Mouse (Mus musculus) v-Abl transformed pro-B cells (cell line): ENCODE data around the gene Olfr282.
"Not testable (repeated sequence)": the region's sequence is repeated elsewhere in the genome, so short reads cannot be mapped to it uniquely, and the experiment has no call there.

ENCODE experiments used
- in situ Hi-C, 2 experiments: fragments of 400-800 bp; cut with MboI; formaldehyde crosslinking; loops; one replicate each; pipeline ENCODE4 v1.15.1; 2025; ENCODE audit not compliant: unreplicated experiment in 2 of 2

Olfr282 gene

DNA sequence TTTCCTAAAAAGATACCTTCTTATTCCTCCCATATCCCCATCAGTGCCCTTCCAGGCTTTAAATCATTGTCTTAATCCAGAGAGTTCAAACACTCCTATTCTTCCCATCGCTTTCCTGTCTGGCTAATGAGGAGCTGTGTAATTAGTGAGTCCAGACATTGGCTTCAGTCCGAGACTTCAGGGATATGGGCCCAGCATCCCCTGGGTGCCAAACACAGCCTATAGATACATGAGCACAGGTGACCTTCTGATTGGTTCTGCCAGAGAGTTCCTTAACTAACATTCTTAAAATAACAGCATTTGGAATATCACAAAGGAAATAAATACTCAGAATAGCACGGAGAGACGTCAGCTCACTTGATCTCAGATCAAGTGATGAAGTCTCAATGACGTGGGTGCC lies at the start of gene Olfr282:
TSS of gene Olfr282 (plus strand) at position 301 of the 400 bp plus-strand sequence.
- in situ Hi-C loops, result not testable (repeated sequence)

DNA sequence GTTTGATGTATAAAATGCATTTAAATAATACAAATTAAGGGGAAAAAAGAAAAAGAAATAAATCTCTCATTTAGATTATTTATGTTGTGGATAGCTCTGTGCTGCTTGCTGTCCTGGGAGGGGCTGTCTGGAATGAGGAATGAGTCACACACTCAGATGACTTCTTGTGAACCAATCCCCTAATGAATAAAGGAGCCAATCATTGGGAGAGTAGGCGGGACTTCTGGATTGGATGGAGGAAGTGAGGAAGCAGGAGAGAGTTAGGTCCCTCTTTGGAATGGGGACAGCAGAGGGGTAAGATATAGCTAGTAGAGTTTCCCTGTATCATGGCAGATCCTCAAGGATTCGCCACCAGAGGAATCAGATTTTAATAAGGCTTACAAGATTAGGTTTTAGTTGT lies 43.4 kb upstream of the Olfr282 start:
- in situ Hi-C loops, result loop anchor here (25.0 kb wide), 2 partner anchors 225 to 525 kb away; partner anchors contain the start of gene Adcy6 (in 1 of the 2)

DNA sequence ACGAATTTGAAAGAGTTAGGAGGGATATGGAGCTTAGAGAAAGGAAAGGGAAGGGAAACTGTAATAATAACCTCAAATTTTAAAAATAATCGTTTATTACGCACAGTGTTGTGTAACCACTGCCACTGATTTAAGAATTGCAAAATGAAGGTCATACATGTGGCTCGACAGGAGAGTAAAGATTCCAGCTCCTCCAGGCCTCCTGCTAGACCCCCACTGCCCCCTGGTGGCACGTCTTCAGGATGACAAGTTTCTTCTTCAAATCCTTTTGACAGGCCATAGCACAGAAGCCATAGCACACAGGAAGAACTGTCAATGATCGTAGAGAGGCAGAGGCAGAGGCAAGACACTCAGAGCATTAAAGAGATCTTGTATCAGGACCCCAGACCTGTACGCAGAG lies 41.2 kb upstream of the Olfr282 start:
- in situ Hi-C loops, result loop anchor here (5.0 to 25.0 kb wide), 5 partner anchors 113 to 527 kb away; partner anchors contain the start of gene Adcy6 (in 2 of the 2)

DNA sequence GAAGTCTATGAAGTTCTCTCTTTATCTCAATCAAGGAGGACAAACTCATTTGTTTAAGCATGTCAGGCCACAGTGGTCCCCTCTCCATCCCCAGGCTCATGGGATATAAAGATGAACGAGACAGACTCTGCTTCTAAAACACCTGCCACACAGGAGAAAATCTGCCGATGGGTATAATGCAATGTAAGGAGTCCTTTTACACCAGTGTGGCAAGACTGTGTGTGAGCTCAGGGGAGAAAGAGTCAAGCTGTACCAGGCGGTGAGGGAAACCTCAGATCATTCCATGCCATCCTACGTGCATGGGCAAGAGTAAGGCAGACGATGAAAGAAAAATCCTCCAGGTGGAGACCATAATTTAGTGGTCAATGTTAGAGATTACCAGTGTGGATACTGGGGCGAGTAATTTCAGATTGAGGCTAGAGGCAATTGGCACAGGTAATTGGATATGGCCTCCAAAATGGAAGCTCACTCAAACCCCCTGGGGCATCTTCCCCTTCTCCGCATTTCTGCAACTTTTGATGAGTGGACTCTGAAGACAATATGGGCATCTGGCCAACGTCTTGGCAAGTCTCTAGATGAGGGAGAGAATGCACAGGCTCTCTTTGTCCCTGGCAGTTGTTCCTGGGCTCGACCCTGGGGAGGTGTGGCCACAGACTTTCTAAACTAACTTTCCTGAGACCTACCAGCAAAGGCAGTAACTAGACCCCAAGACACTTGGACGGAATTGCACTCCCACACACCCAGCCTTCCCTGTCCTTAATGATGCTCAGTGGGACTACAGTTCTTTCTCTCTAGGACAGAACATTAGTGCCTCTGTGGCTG lies 39.7 kb upstream of the Olfr282 start:
- in situ Hi-C loops, result loop anchor here (5.0 to 25.0 kb wide), 5 partner anchors 111 to 529 kb away; partner anchors contain the start of gene Adcy6 (in 2 of the 2)

DNA sequence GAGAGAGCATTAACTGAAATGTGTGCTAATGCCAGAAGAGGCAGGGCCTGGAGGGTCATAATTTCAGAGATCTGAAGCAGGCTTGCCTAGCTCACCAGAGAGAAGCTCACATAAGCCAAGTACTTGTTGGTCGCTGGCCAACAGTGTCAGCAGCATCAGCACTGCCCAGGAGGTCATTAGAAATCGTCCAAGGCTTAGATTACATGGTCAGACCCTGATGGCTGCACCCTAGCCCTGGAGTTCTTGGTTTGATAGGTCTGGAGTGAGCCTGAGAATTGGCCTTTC lies 39.2 kb upstream of the Olfr282 start:
- in situ Hi-C loops, result loop anchor here (5.0 to 25.0 kb wide), 5 partner anchors 110 to 530 kb away; partner anchors contain the start of gene Adcy6 (in 2 of the 2)

DNA sequence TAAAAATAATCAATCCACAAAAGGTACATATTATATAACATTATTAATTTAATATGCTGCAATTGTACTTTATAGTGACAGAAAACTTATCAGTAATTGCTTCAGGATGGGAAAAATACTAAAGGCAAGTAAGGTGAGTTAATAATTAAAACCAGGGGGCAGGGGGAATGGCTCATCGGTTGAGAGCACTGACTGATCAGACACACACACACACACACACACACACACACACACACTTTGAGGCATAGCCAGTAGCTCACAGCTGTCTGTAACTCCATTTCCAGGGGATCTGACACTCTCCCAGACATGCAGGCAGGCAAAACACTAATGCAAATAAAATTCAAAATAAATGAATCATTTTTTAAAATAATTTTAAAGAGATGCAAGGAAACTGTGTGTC lies 33.9 kb upstream of the Olfr282 start:
- in situ Hi-C loops, result loop anchor here (5.0 to 25.0 kb wide), 5 partner anchors 212 to 535 kb away; partner anchors contain the start of gene Adcy6 (in 2 of the 2)

DNA sequence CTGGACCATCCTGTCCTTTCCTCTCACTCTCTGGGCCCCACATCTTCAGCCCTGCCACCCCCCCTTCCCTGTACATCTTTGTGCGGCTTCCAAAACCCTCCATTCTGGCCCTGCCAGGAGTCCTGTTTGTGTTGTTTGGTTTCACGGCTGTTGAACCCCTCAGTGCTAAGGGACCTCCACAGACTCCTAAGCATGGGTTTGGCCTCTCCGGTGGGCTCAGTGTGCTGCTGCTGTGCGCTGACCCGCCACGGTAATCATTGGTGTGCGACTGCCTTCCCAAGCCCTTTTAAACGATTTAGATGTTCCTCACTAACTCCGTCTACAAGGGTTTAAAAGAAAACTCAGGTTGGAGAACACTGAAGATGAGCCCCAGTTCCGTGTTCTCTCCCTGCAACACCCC lies 28.7 kb upstream of the Olfr282 start:
- in situ Hi-C loops, result no loop called here

DNA sequence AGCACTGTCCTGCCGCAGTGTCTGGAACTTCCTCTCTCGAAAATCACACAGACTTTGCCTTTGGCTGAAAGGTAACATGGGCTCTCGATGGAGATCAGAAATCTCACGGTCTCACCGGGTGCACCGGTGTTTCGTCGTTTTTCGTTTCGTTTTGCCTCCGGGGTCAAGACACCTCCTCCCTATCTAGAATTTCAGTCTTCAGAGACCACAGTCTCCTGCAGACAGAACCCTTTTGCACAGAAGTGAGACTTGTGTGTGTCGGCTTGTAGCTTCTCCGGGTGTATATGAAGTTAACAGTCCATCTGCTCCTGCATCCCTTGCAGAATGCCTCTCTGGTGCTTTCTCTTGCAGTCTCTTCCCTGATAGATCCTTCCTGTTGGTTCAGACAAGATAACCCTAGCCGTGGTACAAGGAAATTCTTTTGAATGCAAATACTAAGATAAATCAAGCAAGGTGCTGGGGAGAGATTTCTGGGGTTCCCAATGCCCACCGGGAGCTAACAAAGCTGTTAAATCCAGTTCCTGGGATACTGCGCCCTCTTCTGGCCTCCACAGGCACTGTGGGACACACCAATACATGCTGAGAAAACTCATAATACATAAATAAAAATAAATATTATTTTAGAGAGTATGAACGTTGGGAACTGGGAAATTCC lies 22.5 kb upstream of the Olfr282 start:
- in situ Hi-C loops, result no loop called here

DNA sequence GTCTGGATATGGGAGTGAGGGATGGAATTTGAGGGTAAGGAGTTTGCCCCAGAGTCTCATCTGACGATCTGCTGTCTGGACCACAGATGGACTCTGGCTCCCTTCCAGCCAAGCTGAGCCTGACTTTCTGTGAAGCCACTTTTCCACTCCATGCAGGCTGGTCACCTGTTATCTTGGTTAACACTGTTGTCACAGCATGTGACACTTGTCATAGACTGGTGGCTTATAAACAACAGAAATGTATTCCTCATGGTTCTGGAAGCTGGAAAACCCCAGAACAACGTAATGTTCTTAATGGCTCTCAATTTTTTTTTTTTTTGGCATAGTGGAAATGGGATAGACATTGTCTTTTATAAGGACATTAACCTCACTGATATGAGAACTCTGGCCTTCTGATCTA lies 21.4 kb upstream of the Olfr282 start:
- in situ Hi-C loops, result no loop called here

DNA sequence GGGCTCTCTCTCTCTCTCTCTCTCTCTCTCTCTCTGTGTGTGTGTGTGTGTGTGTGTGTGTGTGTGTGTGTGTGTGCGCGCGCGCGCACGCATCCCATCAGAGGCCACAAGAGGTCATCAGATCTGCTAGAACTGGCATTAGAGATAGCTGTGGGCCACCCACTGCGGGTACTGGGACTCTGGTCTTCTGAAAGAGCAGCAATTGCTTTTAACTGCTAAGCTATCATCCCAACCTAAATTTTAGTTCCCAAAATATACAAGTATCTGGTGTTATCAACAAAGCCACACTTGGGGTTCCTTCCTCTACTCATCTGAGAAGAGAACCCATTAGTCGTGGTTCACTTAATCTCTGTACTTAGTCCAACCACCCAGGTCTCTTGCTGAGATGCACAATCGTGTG lies 20.8 kb upstream of the Olfr282 start:
- in situ Hi-C loops, result no loop called here

DNA sequence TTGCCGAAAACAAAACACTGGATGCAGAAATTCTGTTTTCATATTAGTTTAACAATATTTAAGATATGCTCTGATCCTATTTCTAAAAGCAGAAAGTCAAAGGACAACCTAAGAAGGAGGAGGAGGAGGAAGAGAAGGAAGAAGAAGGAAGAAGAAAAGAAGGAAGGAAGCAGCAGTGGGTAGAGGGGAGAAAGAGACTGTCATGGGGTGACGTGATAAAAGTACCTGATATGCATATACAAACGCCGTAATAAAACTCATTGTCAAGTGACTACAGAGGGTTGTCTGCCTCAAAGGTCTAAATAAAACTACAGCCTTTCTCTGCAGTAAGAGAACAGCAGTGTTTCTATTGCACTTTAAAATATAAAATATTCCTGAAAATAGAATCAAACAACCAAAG lies 15.0 kb upstream of the Olfr282 start:
- in situ Hi-C loops, result no loop called here

DNA sequence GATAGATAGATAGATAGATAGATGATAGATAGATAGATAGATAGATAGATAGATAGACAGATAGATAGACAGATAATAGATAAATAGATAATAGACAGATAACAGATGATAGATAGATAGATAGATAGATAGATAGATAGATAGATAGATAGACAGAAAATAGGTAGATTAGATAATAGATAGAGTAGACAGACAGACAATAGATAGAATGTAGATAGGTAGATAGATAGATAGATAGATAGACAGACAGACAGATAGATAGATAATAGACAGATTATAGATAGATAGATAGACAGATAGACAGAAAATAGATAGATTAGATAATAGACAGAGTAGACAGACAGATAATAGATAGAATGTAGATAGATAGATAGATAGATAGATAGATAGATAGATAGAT lies 14.2 kb upstream of the Olfr282 start:
- in situ Hi-C loops, result not testable (repeated sequence)

DNA sequence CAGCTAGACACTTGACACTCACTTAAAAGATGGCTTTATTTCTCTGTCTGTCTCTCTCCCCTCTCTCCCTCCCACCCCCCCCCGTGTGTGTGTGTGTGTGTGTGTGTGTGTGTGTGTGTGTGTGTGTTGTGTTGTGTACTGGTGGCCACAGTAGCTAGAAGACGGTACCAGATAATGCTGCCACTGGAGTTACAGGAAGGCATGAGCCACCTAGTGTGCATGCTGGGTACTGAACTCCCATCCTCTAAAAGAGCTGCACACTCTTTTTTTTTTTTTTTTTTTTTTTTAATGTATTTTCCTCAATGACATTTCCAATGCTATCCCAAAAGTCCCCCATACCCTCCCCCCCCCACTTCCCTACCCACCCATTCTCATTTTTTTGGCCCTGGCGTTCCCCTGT lies 13.7 kb upstream of the Olfr282 start:
- in situ Hi-C loops, result not testable (repeated sequence)

DNA sequence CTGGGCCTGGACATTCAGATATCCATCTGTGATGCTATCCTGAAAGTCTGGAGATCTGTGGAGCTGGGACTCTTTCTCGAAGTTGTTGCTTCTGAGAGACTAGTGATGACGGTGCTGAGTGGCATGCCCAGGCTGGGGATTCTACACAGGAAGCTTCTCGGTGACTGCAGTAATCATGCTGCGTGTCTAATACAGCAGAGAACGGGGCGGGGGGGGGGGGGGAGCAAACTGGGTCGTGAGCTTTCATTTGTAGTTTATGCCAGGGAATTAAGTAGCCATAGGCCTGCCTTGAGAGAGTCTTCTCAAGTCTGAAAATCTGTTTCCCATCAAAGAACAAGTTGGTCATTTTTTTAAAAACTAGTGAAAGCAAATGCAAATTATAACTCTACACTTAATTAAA lies 12.9 kb upstream of the Olfr282 start:
- in situ Hi-C loops, result no loop called here

DNA sequence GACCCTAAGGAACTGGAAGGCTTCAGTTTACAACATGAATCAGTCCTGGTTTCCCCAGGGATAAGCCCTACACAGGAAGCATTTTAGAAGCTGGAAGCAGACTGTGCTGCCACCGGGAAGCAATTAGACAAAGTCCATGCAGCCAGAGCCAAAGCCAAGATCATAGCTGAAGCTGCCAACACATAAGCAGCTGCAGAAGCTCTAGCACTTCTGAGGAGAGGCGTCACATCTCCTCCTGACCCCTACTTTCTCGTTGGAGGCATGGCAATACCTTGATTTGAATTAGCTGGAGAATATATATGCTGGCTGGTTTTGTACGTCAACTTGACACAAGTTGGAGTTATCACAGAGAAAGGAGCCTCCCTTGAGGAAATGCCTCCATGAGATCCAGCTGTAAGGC lies 10.1 kb upstream of the Olfr282 start:
- in situ Hi-C loops, result no loop called here

DNA sequence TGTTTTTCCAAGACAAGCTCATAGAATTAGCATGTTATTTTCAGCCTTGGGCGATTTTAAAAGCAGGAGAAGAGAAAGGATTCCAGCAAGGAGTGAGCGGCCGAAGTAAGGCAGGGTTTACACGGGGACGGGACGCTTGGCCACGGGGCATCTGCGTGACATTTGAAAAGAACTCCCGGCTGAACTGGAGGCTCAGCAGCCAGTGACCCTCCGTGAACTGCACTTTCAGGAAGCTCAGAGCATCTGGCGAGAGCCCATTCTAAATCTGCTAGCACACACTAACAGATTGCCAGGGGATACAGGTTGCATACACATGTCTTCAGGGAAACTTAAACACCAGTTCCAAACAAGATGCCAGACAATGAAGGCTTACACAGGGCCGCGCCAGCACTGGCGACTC lies 6.7 kb upstream of the Olfr282 start:
- in situ Hi-C loops, result no loop called here

DNA sequence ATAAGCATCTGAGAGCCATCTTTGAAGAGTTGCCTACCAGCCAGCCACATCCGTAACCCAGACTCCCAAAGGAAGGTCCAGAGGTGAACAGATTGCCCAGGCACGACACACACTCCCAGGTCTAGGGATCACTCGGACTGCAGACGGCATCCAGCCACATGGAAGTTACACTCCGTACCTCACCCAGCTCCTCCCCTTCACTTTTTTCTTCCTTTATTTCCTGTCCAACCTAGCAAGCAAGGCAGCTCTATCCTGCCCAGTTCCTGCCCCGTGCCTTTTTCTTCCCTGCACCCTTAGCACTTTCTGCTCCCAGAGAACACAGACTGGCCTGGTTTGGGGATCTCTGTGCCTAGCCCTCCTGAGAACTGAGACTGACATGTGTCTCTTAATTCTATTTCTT lies 6.3 kb upstream of the Olfr282 start:
- in situ Hi-C loops, result no loop called here

DNA sequence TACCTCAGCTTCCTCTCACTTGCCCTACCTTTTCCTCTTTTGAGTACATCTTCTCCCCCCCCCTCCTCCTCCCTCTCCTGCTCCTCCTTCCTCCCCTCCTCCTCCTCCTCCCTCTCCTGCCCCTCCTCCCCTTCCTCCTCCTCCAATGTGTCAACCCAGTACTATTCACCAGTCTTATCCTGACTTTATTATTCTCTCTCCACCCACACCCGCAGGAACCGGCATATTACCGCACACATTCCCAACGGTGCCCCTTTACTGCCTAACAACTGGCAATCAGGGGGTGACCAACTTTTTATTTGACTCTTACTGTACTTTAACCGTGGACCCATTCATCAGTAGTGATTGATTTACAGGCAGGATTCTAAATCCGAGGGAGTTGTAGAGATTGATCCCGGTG lies 5.8 kb upstream of the Olfr282 start:
- in situ Hi-C loops, result no loop called here

DNA sequence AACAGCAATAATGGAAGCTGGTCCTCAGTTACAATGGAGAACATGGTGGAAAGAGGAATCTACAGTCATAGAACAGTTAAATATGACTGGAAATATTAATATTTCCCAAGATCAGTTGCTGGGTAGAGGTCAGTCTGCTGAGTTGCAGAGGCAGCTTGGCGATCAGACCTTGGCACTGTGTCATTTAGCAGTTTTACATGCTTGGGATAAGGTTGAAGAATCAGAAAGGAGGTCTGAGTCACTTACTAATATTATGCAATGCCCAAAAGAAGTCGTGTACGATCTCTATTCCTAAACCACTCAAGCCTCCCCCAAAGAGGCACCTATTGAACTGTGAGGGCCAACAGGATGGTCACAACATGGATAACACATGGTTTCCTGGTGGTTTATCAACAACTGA lies 13.5 kb downstream of the Olfr282 start:
- in situ Hi-C loops, result no loop called here

DNA sequence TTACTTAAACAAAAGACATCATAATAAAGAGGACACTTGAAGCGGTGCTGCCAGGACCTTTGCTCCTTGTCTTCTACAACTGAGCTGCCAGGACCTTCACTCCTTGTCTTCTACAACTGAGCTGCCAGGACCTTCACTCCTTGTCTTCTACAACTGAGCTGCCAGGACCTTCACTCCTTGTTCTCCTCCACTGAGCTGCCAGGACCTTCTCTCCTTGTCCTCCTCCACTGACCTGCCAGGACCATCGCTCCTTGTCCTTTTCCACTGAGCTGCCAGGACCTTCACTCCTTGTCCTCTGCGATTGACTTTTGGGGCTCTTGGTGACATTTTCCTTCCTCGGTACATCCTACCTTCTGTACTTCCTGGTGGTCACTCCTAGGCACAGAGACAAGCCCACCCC lies 17.5 kb downstream of the Olfr282 start:
- in situ Hi-C loops, result no loop called here

DNA sequence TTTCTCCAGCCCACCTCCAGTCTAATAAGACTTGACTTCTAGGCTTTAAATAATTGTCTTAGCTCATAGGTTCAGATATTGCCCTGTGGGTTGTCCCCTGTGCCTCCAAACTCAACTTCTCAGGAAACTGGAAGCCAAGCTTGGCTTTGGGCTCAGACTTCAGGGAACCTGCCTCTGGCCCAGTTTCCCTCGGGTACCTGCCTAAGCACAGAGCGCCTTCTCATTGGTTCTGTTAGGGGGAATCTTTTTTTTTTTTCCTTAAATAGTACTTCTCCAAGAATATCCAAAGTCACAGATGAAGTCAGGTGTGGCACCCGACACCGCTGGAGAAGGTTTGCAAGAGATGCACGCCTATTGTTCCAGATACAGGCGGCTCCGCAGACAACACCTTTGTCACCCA lies 21.3 kb downstream of the Olfr282 start, which contains the start of gene Olfr281:
TSS of gene Olfr281 (plus strand) at position 301 of the 400 bp plus-strand sequence.
- in situ Hi-C loops, result loop anchor here in 1 of 2 experiments (25.0 kb wide), 1 partner anchor 790 kb away; no protein-coding TSS in a partner anchor

DNA sequence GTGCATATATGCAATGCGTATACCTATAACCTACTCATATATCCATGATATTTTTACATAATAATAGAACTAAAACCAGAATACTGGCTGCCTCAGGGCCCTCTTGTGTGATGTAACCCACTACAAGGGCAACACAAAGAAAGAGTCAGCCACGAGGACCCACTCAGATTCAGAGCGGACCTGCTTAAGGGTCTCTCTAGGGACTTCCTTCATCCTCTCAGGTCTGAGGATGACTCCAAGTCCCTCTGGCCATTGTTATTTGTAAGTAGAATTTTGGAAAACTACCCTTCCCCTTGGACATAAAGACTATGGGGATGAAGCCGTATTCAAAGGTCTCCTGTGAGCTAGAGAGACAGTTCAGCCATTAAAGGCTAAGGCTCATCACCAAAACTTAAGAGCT lies 38.6 kb downstream of the Olfr282 start, which contains the start of gene OR5BS1P:
TSS of gene OR5BS1P (plus strand) at position 301 of the 400 bp plus-strand sequence.
- in situ Hi-C loops, result loop anchor here in 1 of 2 experiments (25.0 kb wide), 1 partner anchor 807 kb away; no protein-coding TSS in a partner anchor
